Mouse (Mus musculus): ENCODE results near the gene Slc22a23. TPM values are rescaled to one million over a fixed set of nuclear protein-coding genes. Genes with fewer than 3 reads are reported as not detected.

The Slc22a23 gene
- total RNA-seq, 2 experiments from 2014 or later: 7.4 to 10.8 TPM

GRCm38 (mm10) chr13:34304896-34305295, 40.1 kb downstream of the Slc22a23 start:
- intact Hi-C loops (cut with DNase I): no loop called here
- DNase-seq: no peak

- intact Hi-C loops (cut with DNase I): no loop called here
- no peak for DNase-seq
Measured at GRCm38 (mm10) chr13:34303386-34304016, 41.5 kb downstream of the Slc22a23 start.

- intact Hi-C loops (cut with DNase I): no loop called here
- no peak for DNase-seq
Measured at GRCm38 (mm10) chr13:34301585-34301984, 43.4 kb downstream of the Slc22a23 start.

GRCm38 (mm10) chr13:34299351-34300333, 45.3 kb downstream of the Slc22a23 start:
- intact Hi-C loops (cut with DNase I): no loop called here
- no peak for DNase-seq

DNA sequence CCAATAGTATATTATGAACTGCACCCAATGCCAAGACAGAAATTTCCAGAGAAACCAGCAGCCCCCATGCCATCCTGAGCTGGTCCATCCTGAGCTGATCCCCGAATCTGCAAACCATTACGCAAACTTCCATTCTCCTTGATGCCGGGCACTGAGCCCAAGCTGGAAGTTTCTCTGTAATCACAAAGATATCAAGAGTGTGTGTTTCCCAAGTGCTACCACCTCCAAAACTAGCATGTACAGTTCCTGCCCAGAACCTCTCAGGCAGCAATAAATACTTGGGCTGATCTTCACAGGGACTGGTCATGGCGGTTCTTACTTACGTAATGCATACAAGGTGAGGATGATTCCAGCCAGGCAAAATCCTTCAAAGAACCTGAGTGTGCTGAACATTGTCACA, 46.3 kb downstream of the Slc22a23 start:
- DNase-seq: no peak
- intact Hi-C loops (cut with DNase I): no loop called here

DNA sequence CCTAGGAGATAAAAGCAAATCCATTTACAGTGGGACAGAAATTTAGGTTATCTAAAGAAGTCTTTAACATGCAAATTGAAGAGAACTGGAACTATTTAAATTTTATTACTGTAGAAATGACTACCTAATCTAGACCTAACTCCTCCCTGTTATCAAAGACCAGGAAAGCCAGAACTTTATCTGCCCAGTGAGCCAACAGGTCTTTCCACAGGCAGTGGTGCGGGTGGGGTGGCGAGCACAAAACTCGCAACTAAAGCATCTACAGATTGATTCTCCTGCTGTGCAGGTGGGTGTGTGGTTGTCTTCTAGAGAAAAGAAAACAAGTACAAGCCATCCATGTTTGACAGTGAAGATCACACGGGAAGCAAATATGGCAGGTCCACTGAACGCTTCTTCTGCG, 46.9 kb downstream of the Slc22a23 start:
- intact Hi-C loops (cut with DNase I): no loop called here
- no peak for DNase-seq

GRCm38 (mm10) chr13:34295787-34296435, 49.1 kb downstream of the Slc22a23 start:
- intact Hi-C loops (cut with DNase I): no loop called here
- no peak for DNase-seq

DNA sequence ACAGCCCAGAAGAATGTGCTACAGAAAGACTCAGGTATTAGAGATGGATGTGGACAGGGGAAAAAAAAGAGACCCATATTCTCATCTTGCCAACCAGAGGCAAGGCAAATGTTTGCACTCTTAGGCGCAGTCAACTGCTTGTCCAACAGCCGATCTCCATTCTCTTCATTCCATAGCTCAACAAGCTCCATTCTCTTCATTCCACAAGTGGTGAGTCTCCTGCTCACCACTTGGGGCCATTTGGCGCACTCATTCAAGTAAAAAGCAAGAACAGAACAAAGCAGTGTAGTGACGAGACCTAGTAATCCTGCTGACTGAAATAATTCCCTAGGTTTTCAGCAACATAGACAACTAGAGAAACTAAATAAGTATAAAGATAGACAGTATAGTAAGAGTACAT, 50.8 kb downstream of the Slc22a23 start:
- intact Hi-C loops (cut with DNase I): no loop called here
- peak in 1 of 2 experiments; percentile 14 for DNase-seq

- DNase-seq: no peak
- intact Hi-C loops (cut with DNase I): no loop called here
Measured at GRCm38 (mm10) chr13:34292042-34292441, 52.9 kb downstream of the Slc22a23 start.

- DNase-seq: no peak
- intact Hi-C loops (cut with DNase I): no loop called here
Measured at GRCm38 (mm10) chr13:34290346-34290745, 54.6 kb downstream of the Slc22a23 start.

DNA sequence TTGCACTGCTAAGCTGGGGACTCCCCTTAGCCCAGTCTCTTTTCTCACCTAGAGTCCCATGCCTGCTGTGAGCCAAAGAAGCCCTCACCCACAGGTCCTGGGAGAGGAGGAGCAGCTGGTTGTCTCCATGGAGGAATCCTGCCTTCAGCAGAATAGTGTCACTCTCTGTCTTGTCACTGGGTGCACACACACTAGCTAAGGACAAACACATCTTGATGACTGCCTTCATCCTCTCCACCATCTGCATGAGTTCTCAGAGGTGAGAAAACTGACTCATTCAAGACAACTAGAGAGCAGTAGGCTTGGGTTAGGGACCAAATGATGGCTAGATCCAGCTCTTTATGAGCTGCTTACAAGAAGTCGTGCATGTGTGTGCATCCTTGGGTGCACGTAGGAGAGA, 55.4 kb downstream of the Slc22a23 start:
- intact Hi-C loops (cut with DNase I): no loop called here
- no peak for DNase-seq

GRCm38 (mm10) chr13:34288129-34288528, 56.9 kb downstream of the Slc22a23 start:
- no peak for DNase-seq
- intact Hi-C loops (cut with DNase I): no loop called here

DNA sequence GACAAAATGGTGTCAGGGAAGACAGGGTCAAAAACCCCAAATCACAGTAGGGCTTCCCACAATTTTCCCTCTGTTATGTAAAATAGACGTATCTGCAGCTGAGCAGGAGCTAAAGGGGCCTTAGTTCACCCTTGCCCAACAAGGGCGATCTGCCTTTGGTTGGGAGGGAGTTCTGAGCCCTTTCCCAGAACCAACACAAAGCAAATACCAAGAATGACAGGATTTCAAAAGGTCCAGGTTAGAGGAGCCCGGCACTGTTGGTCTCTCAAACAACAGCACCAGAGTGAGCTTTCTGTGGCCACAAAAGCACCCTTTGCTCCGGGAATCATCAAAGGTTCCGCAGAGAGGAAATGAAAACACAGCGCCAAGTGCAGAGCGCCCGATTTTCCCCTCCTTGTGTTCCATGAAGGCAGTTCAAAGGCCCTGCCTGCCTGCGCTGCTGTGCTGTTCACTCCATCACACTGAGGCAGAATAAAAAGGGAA, 57.3 kb downstream of the Slc22a23 start:
- intact Hi-C loops (cut with DNase I): no loop called here
- DNase-seq: no peak

- intact Hi-C loops (cut with DNase I): no loop called here
- DNase-seq: no peak
Measured at GRCm38 (mm10) chr13:34281360-34281759, 63.6 kb downstream of the Slc22a23 start.

DNA sequence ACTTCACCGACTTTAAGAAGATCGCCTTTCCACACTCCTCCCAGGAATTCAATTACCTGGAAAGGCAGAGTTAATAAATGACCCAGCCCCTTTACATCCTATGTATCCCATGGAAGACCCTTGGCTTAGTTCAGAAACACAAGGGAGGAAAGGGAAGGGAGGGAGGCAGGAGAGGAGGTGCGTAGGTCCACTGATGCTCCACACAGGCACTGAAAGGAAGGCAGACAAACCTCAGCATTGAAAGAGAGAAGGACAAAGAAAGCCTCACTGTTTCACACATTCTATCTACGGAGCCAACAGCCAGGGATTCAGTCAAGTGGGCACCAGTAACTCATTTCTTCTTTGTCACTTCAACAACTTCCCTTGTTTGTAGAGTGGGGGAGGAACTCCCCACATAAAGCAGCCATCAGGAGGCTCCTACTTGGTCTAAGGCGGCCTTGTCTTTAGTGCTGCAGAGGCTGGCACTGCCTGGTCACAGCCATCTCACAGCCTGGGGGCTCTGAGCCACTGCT, 66.2 kb downstream of the Slc22a23 start:
- DNase-seq: no peak

GRCm38 (mm10) chr13:34278288-34278701, 66.7 kb downstream of the Slc22a23 start:
- intact Hi-C loops (cut with DNase I): no loop called here

More for the DNA sequence above, 66.2 kb downstream of the Slc22a23 start:
- intact Hi-C loops (cut with DNase I): no loop called here

GRCm38 (mm10) chr13:34277611-34278010, 67.4 kb downstream of the Slc22a23 start:
- no peak for DNase-seq
- intact Hi-C loops (cut with DNase I): no loop called here

More at GRCm38 (mm10) chr13:34278288-34278701, 66.7 kb downstream of the Slc22a23 start:
- DNase-seq: no peak

- DNase-seq: no peak
- intact Hi-C loops (cut with DNase I): no loop called here
Measured at GRCm38 (mm10) chr13:34277001-34277400, 68.0 kb downstream of the Slc22a23 start.

DNA sequence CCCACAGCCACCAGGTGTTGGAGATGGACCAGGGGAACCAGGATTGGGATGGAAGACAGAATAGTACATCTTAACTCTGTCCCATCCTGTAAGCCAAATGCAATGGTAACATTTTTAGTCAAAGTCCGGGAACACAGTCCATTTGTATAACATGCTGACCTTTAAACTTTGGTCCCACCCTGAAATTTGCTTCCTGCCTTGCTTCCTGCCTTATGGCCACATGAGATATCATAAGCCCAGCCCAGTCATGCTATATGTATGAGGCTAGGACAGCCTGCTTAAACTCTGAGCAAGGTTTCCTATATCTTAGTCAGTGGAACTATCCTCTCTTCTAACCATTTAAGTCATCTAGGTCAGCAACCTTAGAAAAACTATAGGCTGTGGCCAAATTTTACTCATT, 70.1 kb downstream of the Slc22a23 start:
- DNase-seq: no peak
- intact Hi-C loops (cut with DNase I): no loop called here

DNA sequence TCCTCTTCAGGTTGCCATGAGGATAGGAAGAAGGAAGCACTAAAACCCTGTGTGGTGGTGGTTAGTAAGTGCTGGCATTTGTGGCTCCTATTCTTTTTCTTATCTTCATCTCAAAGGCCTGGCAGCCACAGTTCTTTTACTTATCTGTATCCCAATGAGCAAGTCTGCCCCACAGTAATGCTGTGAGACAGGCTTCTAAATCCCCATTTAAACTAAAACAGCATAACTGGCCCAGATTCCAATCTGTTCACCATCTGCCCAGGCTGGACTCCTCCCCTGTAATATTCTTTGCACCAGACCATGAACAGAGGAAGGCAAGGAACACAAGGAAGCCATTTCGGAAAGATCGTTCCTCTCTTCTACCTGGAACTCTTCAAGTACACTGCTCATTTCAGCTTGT, 70.6 kb downstream of the Slc22a23 start:
- intact Hi-C loops (cut with DNase I): no loop called here
- DNase-seq: no peak

Measured in heart, postnatal 14 days (tissue).